Mouse (Mus musculus): ENCODE data around the gene Uchl1.

The Uchl1 gene

GRCm38 (mm10) chr5:66703317-66704004 is 27.6 kb downstream of the Uchl1 start:
- in situ Hi-C loops (cut with MboI, MseI), result loop anchor here in 1 of 2 experiments (5.0 kb wide), 1 partner anchor 304 kb away; no protein-coding TSS in a partner anchor

DNA sequence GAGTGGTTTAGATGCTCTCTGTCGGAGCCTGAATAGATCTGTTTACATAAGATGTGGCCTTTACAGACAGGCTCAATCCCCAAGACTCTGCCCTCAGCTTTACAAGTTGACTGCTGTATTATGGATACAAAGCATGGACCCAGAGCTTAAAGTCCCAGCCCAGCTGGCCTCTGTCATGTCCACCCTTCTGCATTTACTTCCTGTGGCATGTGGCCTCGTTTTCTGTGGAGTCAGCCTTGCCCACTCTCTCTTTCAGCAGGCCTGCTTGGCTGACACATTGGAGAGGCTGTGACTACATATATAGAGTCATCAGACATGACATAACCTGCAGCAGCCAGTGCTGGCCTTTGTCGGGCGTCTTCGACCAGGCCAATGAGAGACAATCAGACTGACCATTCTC is 32.0 kb downstream of the Uchl1 start:
- in situ Hi-C loops (cut with MboI, MseI), result no loop called here

DNA sequence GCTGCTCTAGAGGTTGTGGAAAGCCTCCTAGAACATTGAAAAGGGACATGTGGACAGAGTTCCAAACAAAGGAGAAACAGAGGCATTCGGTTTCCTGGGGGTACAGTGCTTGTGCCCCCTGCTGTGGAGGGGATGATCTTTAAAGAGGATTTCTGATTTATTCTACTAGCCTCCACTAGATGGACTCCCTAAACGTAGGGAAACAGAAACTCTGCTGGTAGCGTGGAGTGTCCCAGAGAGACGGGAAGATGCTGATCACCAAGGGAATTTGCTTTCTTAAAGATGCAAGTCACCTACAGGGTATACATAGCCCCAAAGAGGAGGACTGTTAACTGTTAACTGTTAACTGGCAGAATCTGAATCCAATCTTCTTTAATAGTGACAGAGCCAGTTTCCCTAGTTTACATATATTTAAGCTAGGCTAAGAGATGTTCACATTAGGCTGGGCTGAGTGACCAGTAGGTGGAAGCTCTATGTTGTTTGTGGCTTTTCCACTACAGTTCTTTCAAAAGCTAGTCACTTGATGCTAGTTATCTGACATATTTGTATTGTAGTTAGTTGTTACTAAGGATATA is 34.6 kb downstream of the Uchl1 start:
- in situ Hi-C loops (cut with MboI, MseI), result loop anchor here in 1 of 2 experiments (10.0 kb wide), 1 partner anchor 474 kb away; no protein-coding TSS in a partner anchor

DNA sequence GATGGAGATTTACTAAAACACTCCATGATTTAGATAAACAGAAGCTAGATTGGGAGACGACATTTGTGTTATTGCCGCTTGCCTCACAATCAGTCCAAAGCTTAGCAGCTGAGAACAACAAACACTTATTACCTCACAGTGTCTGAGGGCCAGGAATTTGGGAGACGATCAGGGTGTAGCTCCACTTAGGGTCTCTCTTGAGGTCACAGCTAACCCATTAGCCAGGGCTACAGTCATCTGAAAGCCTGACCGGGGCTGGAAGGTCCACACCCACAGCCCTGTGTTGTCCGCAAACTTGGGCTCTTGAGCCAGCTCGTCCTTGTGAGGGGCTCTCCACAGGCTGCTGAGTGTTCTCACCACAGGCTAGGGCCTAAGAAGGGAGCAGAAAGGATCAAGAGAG is 36.9 kb downstream of the Uchl1 start:
- in situ Hi-C loops (cut with MboI, MseI), result loop anchor here in 1 of 2 experiments (10.0 kb wide), 1 partner anchor 472 kb away; no protein-coding TSS in a partner anchor

DNA sequence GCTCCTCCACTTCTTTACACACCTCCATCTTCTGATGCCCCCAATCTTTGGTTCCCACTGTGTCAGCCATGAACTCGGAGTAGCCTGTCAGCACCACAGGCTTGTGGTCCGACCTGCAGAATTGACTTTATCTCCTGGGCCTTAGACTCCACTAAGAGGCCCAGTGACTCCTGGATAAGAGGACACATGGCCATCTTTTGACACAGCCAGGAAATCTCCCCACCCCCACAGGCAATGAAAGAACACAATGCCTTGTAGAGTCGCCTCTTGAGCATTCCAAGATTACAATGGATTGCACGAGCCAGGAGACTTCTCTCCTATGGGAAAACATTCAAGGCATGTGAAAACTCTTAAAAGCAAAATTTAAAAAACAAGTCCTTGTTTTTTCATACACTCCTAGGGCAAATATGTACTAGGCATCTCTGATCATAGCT is 39.6 kb downstream of the Uchl1 start:
- in situ Hi-C loops (cut with MboI, MseI), result loop anchor here in 1 of 2 experiments (10.0 kb wide), 1 partner anchor 469 kb away; no protein-coding TSS in a partner anchor

DNA sequence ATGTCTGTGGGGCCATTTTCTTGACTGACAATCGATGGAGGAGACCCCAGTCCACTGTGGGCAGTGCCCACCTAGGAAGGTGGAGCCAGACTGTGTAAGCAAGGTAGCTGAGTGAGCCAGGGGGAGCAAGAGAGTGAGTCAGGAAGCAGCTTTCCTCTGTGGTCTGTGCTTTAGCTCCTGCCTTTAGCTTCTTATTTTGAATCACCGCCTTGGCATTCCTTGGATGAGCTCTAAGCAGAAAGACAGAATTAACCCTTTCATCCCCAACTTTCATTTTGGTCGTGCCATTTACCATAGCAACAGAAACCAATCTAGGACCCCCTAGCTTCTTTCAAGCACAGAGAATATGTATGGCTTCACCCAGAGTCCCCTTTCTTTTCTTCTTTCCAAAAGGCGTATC is 42.0 kb downstream of the Uchl1 start:
- in situ Hi-C loops (cut with MboI, MseI), result loop anchor here in 1 of 2 experiments (10.0 kb wide), 1 partner anchor 467 kb away; no protein-coding TSS in a partner anchor

DNA sequence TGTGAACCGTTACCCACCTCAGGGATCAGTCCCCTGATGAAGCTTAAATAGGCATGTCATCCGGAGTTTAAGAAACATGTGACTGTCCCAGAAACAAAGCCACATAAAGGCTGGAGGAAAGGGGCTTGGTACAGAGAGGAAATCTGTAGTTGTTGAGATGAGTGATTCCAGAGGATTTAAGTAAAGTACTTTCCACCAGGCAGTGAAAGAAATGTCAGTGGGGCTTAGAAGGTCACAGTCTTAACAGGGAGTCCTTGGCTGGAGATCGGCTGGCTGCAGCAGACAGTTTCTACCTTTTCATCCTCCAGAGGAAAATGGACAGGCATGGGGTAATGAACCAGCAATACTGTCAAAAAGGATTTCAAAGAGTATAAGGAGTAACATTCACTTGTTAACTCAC is 42.5 kb downstream of the Uchl1 start:
- in situ Hi-C loops (cut with MboI, MseI), result loop anchor here in 1 of 2 experiments (10.0 kb wide), 1 partner anchor 466 kb away; no protein-coding TSS in a partner anchor

DNA sequence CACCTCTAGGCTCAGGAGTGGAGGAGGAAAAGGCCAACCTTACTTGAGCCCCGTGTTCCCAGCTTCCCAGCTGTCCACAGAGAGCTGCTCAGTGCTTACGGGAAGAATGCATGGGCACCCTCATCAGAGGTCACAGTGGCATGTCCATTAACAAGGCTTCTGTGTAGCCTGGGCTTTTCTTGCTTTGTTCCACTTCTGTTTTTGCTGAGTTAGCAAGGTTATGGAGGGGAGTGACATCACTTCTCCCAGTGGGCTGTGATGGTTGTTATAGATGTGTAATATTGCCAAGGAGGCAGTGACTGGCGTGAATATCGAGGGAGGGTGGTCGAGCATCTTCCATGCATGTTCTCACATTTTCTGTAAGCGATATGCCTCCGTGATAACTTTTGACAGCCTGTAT is 43.0 kb downstream of the Uchl1 start:
- in situ Hi-C loops (cut with MboI, MseI), result loop anchor here in 1 of 2 experiments (10.0 kb wide), 1 partner anchor 466 kb away; no protein-coding TSS in a partner anchor

- in situ Hi-C loops (cut with MboI, MseI), result no loop called here
Observed at GRCm38 (mm10) chr5:66720921-66721320, 45.0 kb downstream of the Uchl1 start.

GRCm38 (mm10) chr5:66722586-66722985 is 46.7 kb downstream of the Uchl1 start:
- in situ Hi-C loops (cut with MboI, MseI), result no loop called here

DNA sequence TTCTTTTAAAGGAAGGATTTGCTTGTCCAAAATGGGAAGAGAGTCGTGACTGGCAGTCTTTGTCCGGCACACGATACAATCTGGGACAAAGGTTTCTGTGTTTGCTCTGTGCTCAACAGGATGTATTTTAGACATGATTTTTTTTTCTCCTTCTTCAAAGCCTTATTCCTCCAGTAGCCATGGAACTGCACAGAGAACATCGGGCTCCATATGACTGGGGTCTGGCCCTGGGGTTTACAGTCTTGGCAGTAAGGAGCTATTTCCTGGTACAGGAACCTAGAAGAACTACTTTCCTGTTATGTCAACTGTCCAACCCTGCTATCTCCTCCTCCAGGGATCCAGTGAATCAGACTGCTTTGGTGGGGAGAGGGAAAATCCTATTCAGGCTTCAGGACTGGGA is 47.1 kb downstream of the Uchl1 start:
- in situ Hi-C loops (cut with MboI, MseI), result no loop called here

DNA sequence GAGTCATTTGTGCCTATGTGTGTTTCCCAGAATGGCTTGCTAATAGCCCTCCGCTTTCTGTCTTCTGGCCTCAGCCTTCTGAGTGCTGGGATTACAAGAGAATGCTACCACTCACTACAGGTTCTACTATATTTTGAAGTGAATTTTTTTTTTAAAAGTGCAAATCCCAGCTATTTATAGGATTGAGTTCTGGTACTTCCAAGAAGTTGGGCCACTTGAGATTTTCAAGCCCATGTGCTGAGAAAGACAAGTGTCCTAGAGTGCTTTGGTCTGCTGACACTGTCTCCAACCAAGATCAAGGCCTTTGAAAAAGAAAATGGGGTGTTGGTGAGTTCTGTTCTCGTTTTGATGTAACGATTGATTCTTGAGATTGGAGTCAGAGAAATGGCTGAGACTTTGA is 47.7 kb downstream of the Uchl1 start:
- in situ Hi-C loops (cut with MboI, MseI), result no loop called here

- in situ Hi-C loops (cut with MboI, MseI), result no loop called here
Observed at GRCm38 (mm10) chr5:66729306-66729705, 53.4 kb downstream of the Uchl1 start.

GRCm38 (mm10) chr5:66730621-66731301 is 54.9 kb downstream of the Uchl1 start:
- in situ Hi-C loops (cut with MboI, MseI), result no loop called here

GRCm38 (mm10) chr5:66731302-66731697 is 55.4 kb downstream of the Uchl1 start:
- in situ Hi-C loops (cut with MboI, MseI), result no loop called here

- in situ Hi-C loops (cut with MboI, MseI), result no loop called here
Observed at GRCm38 (mm10) chr5:66733556-66733955, 57.7 kb downstream of the Uchl1 start.
